Mouse (Mus musculus) forebrain, embryonic 14.5 days (tissue): ENCODE data around the gene Srsx. TPM values are rescaled to one million over a fixed set of nuclear protein-coding genes. Genes with fewer than 3 reads are reported as not detected.
"Not testable (repeated sequence)": the region's sequence is repeated elsewhere in the genome, so short reads cannot be mapped to it uniquely, and the experiment has no call there.

ENCODE experiments used
- ATAC-seq: fragments of 200-750 bp; cut with Nextera tagmentation; 2 replicates; pipeline ENCODE4 v1.8.0; 2017; ENCODE audit warnings: mild to moderate bottlenecking, moderate library complexity
- DNase-seq: peaks from one replicate; pipeline ENCODE4 v3.0.0-alpha.2; 2015; ENCODE audit warnings: low spot score
- H3K27ac ChIP-seq: fragments of 300-500 bp; sonication (generic); 2 replicates; pipeline ENCODE4 v1.5.1; 2014; ENCODE audit warnings: low read depth, mild to moderate bottlenecking, control low read depth, low read length, moderate library complexity
- H3K27me3 ChIP-seq: fragments of 300-500 bp; sonication (generic); replicated peaks from 2 replicates; pipeline ENCODE4 v1.6.1; 2014; ENCODE audit warnings: low read length, control low read depth, mixed read lengths; ENCODE audit not compliant: control insufficient read depth, insufficient read depth
- H3K36me3 ChIP-seq: fragments of 300-500 bp; sonication (generic); 2 replicates; pipeline ENCODE4 v1.6.1; 2014; ENCODE audit warnings: low read length, control low read depth; ENCODE audit not compliant: control insufficient read depth, insufficient read depth
- H3K4me1 ChIP-seq: fragments of 300-500 bp; sonication (generic); 2 replicates; pipeline ENCODE4 v1.6.1; 2014; ENCODE audit warnings: antibody characterized with exemption, low read length, control low read depth; ENCODE audit not compliant: control insufficient read depth, insufficient read depth
- H3K4me2 ChIP-seq: fragments of 300-500 bp; sonication (generic); 2 replicates; pipeline ENCODE4 v1.6.1; 2014; ENCODE audit warnings: mild to moderate bottlenecking, control low read depth, low read length
- H3K4me3 ChIP-seq: fragments of 300-500 bp; sonication (generic); 2 replicates; pipeline ENCODE4 v1.5.1; 2014; ENCODE audit warnings: low read depth, low read length, control low read depth
- H3K9ac ChIP-seq: fragments of 300-500 bp; sonication (generic); 2 replicates; pipeline ENCODE4 v1.6.1; 2014; ENCODE audit warnings: mild to moderate bottlenecking, low read length, control low read depth, moderate library complexity
- H3K9me3 ChIP-seq: fragments of 300-500 bp; sonication (generic); replicated peaks from 2 replicates; pipeline ENCODE4 v1.6.1; 2016; ENCODE audit warnings: low read length, control low read depth, mixed read lengths; ENCODE audit not compliant: control insufficient read depth
- WGBS: fragments of 180-500 bp; shearing (Covaris S2); extraction: QIAGEN DNeasy Blood & Tissue Kit; methylation state at CpG from one replicate; pipeline ENCODE4 v1.1.7; 2014; 5-methylcytosine and 5-hydroxymethylcytosine counted together
- polyA plus RNA-seq: library from polyadenylated mRNA; unstranded; fragments of >200 nt; fragmentation: Nextera tagmentation; extraction: Ambion mirVana; gene quantifications from 2 replicates; pipeline ENCODE4 v1.2.1, GENCODE M21; 2014

Srsx gene
- not detected in 2 replicates for polyA plus RNA-seq

DNA sequence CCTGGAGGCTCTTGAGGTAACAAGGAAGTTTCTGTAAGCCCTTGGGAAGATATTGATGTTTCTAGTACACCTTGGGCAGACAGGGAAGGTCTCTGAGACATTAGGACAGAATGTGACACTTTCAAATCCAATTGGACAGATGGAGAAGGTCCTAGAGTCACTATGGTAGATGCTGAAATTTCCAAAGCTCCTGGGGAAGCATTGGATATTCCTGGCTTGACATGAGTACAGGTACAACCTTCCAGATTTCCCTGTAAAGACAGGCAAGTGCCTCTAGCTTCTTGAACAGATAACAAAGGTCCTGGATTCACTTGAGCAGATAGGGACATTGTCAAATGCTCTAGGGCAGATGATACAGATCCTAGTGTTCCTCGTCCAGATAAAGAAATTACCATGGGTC lies at the start of gene Srsx:
Gene Srsx, minus strand, starts transcription at position 101 of the 400 bp plus-strand sequence.
- not testable (repeated sequence) for H3K27me3 ChIP-seq, H3K9ac ChIP-seq, H3K36me3 ChIP-seq, H3K4me3 ChIP-seq, H3K4me2 ChIP-seq, H3K9me3 ChIP-seq, ATAC-seq, DNase-seq, H3K27ac ChIP-seq, H3K4me1 ChIP-seq
- WGBS, result no CpG with 5 or more reads among the region's 1 CpGs

DNA sequence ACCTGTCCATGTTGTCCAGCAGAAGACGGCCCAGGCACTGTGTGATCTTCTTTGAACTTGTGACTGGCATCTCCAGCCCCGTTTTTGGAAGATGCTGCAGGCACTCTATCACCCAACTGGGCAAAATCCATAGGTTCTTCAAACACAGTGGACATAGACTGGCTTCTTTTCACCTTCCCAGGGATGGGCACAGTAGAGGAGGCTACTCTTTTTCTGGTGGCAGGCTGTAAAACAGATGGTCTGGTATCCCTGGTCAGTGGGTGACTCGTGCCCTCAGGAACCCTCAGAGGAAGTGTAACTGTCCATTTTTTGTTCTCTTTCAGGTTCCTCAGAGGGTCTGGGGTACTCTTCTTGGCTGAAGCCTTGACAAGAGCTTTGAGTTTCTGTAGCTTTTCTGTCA lies 24.5 kb upstream of the Srsx start, which contains the start of gene Gm17577:
Gene Gm17577, minus strand, starts transcription at position 101 of the 400 bp plus-strand sequence.
- not testable (repeated sequence) for H3K27ac ChIP-seq, DNase-seq, H3K36me3 ChIP-seq, H3K9ac ChIP-seq, H3K27me3 ChIP-seq, H3K4me2 ChIP-seq, ATAC-seq, H3K4me3 ChIP-seq, H3K9me3 ChIP-seq, H3K4me1 ChIP-seq
- WGBS, result no CpG with 5 or more reads among the region's 3 CpGs

Other genes with a start within 250 kb of the Srsx start
- gene Gm17521, start 192.8 kb downstream of the Srsx start, polyA plus RNA-seq, result not detected in 2 replicates
- 31.2 and 32.7 TPM in 2 replicates for gene Cldn34c1, start 119.0 kb downstream of the Srsx start, polyA plus RNA-seq
- not detected in 2 replicates for gene Gm17577, start 24.4 kb upstream of the Srsx start, polyA plus RNA-seq